Mouse (Mus musculus): ENCODE measurements around the gene Med12l.

The Med12l gene

DNA sequence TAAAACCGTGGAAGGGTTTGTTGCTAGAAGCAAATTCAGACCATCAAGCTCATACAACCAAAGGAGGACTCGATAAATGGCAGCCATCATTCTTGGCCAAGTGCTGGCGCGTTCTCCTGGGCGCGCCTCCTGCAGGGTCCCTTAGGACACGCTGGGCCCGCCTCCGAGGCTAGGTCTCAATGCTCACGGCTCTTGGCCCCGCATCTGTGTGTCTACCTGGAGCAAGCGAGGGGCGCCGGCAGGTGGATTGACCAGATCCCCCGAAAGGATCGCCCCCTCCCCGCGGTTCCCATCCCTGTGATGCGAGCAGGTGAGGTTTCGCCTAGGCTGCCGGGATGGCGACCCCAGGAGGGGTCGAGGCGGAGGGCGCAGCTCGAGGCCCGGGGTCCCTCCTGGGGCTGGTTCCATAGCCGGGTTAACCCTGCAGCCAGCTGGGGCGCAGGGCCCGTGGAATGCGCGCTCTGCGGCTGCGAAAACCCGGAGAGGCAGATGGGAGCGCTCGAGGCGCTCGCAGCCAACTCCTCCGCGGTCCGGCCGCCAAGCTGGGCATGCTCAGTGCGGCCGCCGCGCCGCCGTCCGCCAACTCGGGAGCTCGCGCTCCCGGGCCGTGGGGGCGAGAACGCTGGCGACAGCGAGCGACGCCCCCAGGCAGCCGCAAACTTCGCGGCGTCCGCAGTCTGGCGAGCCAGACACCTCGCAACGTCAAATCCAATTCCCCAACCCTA is at the start of gene Med12l:
Gene Med12l (plus strand): TSS at position 555 of the 725 bp plus-strand sequence.
- in situ Hi-C loops (cut with MseI, MboI): no loop called here

GRCm38 (mm10) chr3:58961166-58961565 is 44.5 kb upstream of the Med12l start:
- in situ Hi-C loops (cut with MseI, MboI): no loop called here

DNA sequence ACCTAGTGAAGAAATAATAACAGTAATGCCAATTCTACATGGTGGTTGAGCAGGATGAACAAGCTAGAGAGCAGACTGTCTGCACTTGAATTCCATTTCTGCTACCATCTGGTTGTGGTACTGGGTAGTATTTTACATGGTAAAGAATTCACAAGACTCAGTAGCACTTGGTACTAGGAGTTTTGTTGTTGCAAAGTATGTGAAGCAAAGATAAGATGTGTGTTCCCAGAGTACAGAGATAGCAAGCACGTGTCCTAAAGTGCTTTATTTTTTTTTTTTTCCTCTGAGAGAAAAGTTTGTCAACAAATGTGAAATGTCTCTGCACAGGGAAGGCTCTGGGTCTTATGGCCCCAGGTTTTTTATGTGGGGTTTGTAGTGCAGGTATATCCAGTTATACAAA is 28.2 kb upstream of the Med12l start:
- in situ Hi-C loops (cut with MseI, MboI): no loop called here

DNA sequence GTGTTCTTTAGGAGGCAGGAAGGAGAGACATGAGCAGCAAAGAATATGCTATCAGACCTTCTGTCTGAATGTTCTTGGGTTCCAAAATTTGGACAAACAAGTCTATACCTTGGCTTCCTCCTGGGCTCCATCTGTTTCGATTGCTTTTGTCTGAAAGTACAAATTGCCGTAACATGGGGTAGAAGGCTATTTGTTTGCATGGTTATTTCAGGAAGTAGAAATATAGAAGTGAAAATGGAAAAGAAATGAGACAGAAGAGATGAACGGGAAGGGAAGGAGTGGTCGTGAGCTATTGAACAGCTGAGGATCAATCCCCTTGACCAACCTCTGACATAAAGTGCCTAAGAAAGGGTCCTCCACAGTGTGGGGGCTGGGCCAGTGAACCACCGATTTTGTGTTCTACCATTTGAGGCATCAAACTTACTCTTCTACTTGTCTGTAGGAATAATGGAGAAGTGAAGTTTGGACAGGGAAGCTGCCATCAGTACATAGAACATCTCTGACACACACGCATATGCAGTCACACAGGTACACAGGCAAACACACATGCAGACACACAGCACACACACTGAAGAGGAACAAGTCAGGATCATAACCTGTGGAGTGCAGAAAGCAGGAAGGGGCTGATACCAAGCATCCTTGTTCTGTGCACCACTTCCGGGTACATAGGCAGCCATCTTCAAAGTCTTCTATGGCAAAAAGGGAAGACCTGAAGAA is 27.6 kb upstream of the Med12l start:
- in situ Hi-C loops (cut with MseI, MboI): no loop called here

DNA sequence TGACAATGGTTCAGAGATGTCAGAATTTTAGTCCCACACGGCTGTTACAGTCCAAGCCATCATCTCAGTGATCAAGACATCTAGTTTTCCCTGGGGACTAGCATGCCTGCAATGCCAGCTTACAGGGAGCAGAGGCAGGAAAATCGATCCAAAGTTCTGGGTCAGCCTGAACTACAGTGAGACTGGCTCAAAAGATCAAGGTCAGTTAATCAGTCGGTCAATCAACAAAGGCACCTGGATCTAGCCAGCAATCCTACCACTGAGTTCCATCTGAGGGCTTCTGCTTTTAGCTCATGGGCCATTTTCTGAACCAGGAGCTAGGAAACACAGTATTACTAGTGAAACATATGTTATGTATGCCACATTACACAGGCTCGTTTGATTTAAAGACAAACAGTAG is 25.0 kb upstream of the Med12l start:
- in situ Hi-C loops (cut with MseI, MboI): loop anchor here (5.0 kb wide), 1 partner anchor 77 kb away; no protein-coding TSS in a partner anchor

DNA sequence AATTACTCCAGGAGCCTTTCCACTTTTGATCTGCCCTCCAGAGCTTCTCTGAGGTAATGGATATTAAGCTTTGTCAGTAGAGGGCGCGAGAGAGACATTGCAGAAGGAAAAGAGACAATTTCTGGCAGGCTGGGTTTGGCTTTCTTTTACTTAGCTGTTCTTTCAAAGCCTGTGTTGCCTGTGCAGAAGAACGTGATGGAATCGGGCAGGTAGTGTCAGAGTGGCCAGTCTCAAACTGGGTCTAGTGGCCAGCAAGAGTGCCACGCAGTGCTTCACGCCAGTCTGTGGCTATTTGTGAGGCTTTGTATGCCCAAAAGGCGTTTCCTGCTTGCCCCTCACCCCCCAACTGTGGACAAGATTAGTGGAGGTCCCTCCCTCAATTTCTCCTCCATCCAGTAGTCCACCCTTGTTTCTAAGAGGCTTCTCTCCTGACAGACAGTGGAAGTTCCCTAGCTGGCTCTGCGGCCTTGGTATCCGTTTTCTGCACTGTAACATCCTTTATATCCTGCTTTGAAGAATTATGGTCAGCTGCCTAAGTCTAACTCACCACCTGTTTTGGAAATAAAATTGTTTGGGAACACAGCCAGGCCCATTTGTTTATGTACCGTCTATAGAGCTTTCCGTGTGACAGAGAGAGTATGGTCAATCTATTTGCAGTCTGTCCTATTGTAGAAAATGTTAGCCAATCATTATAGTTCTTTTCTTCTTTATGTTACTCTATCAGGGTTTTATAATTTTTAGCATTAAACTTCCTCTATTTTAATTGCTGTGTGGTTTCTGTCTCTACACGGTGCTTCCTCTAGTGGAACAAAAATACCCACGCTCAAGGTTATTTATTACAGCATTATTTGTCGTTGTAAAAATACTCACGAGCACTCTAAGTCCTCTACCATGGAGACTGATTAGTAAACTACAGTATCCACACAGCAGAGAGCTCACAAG is 22.5 kb upstream of the Med12l start:
- in situ Hi-C loops (cut with MseI, MboI): loop anchor here (5.0 kb wide), 1 partner anchor 74 kb away; no protein-coding TSS in a partner anchor

- in situ Hi-C loops (cut with MseI, MboI): loop anchor here (5.0 kb wide), 1 partner anchor 73 kb away; no protein-coding TSS in a partner anchor
Observed at GRCm38 (mm10) chr3:58983838-58984598, 21.6 kb upstream of the Med12l start.

GRCm38 (mm10) chr3:58985816-58986215 is 19.8 kb upstream of the Med12l start:
- in situ Hi-C loops (cut with MseI, MboI): no loop called here

DNA sequence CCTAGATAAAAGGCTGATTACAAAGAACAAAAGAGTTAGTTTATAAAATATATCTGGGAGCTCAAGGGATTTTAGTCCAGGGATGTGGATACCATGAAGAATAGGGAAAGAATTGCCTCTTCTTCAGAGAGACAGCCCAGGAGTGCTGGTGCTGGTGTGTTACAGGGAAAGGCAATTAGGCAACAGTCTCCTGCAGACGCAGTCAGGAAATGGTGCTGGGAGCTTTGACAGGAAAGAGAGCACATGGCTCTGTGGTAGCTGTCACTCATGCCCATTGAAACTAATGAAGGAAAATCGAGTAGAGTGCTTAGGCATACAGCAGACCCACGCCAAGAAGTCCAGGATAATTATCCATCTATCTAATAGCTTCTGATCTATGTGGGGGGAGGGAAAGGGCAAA is 16.3 kb upstream of the Med12l start:
- in situ Hi-C loops (cut with MseI, MboI): no loop called here

GRCm38 (mm10) chr3:58990556-58990955 is 15.1 kb upstream of the Med12l start:
- in situ Hi-C loops (cut with MseI, MboI): no loop called here

- in situ Hi-C loops (cut with MseI, MboI): no loop called here
Observed at GRCm38 (mm10) chr3:58992122-58992521, 13.5 kb upstream of the Med12l start.

- in situ Hi-C loops (cut with MseI, MboI): no loop called here
Observed at GRCm38 (mm10) chr3:58993619-58994018, 12.0 kb upstream of the Med12l start.

GRCm38 (mm10) chr3:59003756-59004155 is 1.9 kb upstream of the Med12l start:
- in situ Hi-C loops (cut with MseI, MboI): no loop called here

- in situ Hi-C loops (cut with MseI, MboI): no loop called here
Observed at GRCm38 (mm10) chr3:59005996-59006730, 538 bp downstream of the Med12l start.

GRCm38 (mm10) chr3:59006731-59007441 is 1.3 kb downstream of the Med12l start:
- in situ Hi-C loops (cut with MseI, MboI): no loop called here

- in situ Hi-C loops (cut with MseI, MboI): no loop called here
Observed at GRCm38 (mm10) chr3:59010276-59010675, 4.7 kb downstream of the Med12l start.

GRCm38 (mm10) chr3:59015698-59016412 is 10.2 kb downstream of the Med12l start:
- in situ Hi-C loops (cut with MseI, MboI): no loop called here

GRCm38 (mm10) chr3:59016501-59016900 is 10.9 kb downstream of the Med12l start:
- in situ Hi-C loops (cut with MseI, MboI): no loop called here

DNA sequence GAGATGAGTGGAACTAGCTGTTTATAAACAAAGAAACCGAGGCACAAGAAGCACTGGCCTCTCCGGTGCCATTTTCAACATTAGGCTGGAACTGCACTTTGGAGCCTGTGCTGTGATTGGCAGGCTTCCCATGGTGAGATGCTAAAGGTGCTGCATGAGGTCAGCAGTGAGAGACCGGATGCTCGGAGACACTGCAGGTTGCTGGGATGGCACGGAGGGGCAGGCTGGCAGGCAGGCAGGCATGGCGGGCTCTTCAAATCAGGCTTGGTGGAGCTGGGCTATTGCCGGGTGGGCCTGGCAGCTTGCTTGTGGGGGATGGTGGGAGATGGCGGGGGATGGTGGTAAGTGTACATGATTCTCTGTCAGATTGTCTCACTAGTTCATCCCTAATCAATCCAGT is 15.6 kb downstream of the Med12l start:
- in situ Hi-C loops (cut with MseI, MboI): no loop called here

Measured in mouse trophoblast stem cell (cell line).